Mouse (Mus musculus) embryonic facial prominence, embryonic 12.5 days (tissue): ENCODE measurements around the gene Bcl6b. TPM values are rescaled to one million over a fixed set of nuclear protein-coding genes. Genes with fewer than 3 reads are reported as not detected.

Source experiments
- ATAC-seq: fragments of 200-750 bp; cut with Nextera tagmentation; 2 replicates; pipeline ENCODE4 v1.8.0; 2017; ENCODE audit not compliant: insufficient number of reproducible peaks, insufficient read depth, low FRiP score, low TSS enrichment
- H3K27ac ChIP-seq: fragments of 300-500 bp; sonication (generic); 2 replicates; pipeline ENCODE4 v1.5.1; 2016; ENCODE audit warnings: mild to moderate bottlenecking
- H3K27me3 ChIP-seq: fragments of 300-500 bp; sonication (generic); 2 replicates; pipeline ENCODE4 v1.6.1; 2016; ENCODE audit warnings: mild to moderate bottlenecking, moderate library complexity
- H3K36me3 ChIP-seq: fragments of 300-500 bp; sonication (generic); 2 replicates; pipeline ENCODE4 v1.6.1; 2016; ENCODE audit warnings: mild to moderate bottlenecking
- H3K4me1 ChIP-seq: fragments of 300-500 bp; sonication (generic); 2 replicates; pipeline ENCODE4 v1.6.1; 2016
- H3K4me2 ChIP-seq: fragments of 300-500 bp; sonication (generic); replicated peaks from 2 replicates; pipeline ENCODE4 v1.6.1; 2016; ENCODE audit warnings: mild to moderate bottlenecking, moderate library complexity
- H3K4me3 ChIP-seq: fragments of 300-500 bp; sonication (generic); 2 replicates; pipeline ENCODE4 v1.5.1; 2016; ENCODE audit warnings: mild to moderate bottlenecking
- H3K9ac ChIP-seq: fragments of 300-500 bp; sonication (generic); 2 replicates; pipeline ENCODE4 v1.6.1; 2016; ENCODE audit warnings: mild to moderate bottlenecking, moderate library complexity
- H3K9me3 ChIP-seq: fragments of 300-500 bp; sonication (generic); 2 replicates; pipeline ENCODE4 v1.6.1; 2016; ENCODE audit warnings: mild to moderate bottlenecking, moderate library complexity
- WGBS: fragments of 180-500 bp; shearing (Covaris S2); methylation state at CpG from one replicate; pipeline ENCODE4 v1.1.7; 2016; 5-methylcytosine and 5-hydroxymethylcytosine counted together
- polyA plus RNA-seq: library from polyadenylated mRNA; unstranded; fragments of >200 nt; fragmentation: Nextera tagmentation; extraction: Ambion mirVana; gene quantifications from 2 replicates; pipeline ENCODE4 v1.2.1, GENCODE M21; 2016

The Bcl6b gene
- polyA plus RNA-seq = 10.7 and 10.8 TPM in 2 replicates

- H3K9ac ChIP-seq = peak within 1 kb of the TSS; percentile 20; the same call in 1 of the 2 replicates
- no peak within 1 kb of the TSS for H3K27ac ChIP-seq
- no peaks in the 10 kb centered on the region for H3K9me3 ChIP-seq
- H3K27me3 ChIP-seq = peaks cover 59% of the 10 kb centered on the region
- no peak for ATAC-seq
- H3K4me1 ChIP-seq = peaks cover 14% of the 10 kb centered on the region; the same call in 1 of the 2 replicates
- H3K36me3 ChIP-seq = peaks cover 3% of the 10 kb centered on the region
- 3% methylated on average over 39 of the region's 39 CpGs for WGBS
- peak within 1 kb of the TSS; percentile 45 for H3K4me2 ChIP-seq
- H3K4me3 ChIP-seq = peak within 1 kb of the TSS; percentile 17
Measured at GRCm38 (mm10) chr11:70229260-70230010, at the start of gene Bcl6b. TSS of gene Bcl6b (minus strand) at chr11:70229798.

- H3K36me3 ChIP-seq = no peaks in the 10 kb centered on the region
- no peak overlapping the region for H3K9ac ChIP-seq
- ATAC-seq = no peak
- no peaks in the 10 kb centered on the region for H3K9me3 ChIP-seq
- WGBS = 82% methylated on average over 3 of the region's 3 CpGs
- no peak overlapping the region for H3K27ac ChIP-seq
- H3K4me2 ChIP-seq = no peak overlapping the region
- no peaks in the 10 kb centered on the region for H3K27me3 ChIP-seq
- no peak overlapping the region for H3K4me3 ChIP-seq
- H3K4me1 ChIP-seq = no peaks in the 10 kb centered on the region
Measured at GRCm38 (mm10) chr11:70278961-70279360, 49.4 kb upstream of the Bcl6b start.

DNA sequence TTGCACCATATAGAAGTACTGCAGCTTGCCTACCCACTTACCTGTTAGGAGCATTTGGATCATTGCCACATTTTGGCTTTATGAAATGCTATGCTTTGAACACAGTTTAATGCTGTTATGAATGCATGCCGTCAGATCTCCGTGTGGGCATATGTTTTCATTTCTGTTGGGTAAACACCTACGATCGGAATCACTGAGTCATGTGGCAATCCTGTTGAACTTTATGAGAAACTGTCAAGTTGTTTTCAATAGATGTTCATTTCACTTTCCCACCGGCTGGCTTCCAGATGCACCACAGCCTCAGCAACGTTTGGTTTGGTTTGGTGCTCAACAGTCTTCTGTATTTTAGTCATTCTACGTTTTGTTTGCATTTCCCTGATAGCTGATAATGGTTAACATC lies 42.0 kb upstream of the Bcl6b start:
- Histone ChIP-seq H3K4me3 (no peak overlapping the region), H3K9me3 (no peaks in the 10 kb centered on the region), H3K4me2 (no peak overlapping the region), H3K27me3 (no peaks in the 10 kb centered on the region), H3K36me3 (no peaks in the 10 kb centered on the region), H3K4me1 (no peaks in the 10 kb centered on the region), H3K9ac (no peak overlapping the region), H3K27ac (no peak overlapping the region)
- ATAC-seq = no peak
- 74% methylated on average over 7 of the region's 7 CpGs for WGBS

GRCm38 (mm10) chr11:70266405-70266804 lies 36.8 kb upstream of the Bcl6b start:
- no peaks in the 10 kb centered on the region for H3K36me3 ChIP-seq
- H3K27ac ChIP-seq = no peak overlapping the region
- no peak overlapping the region for H3K9ac ChIP-seq
- H3K4me2 ChIP-seq = no peak overlapping the region
- H3K27me3 ChIP-seq = no peaks in the 10 kb centered on the region
- no peaks in the 10 kb centered on the region for H3K9me3 ChIP-seq
- ATAC-seq = no peak
- H3K4me1 ChIP-seq = no peaks in the 10 kb centered on the region
- H3K4me3 ChIP-seq = no peak overlapping the region
- 97% methylated on average over 1 of the region's 1 CpGs for WGBS

GRCm38 (mm10) chr11:70265819-70266218 lies 36.2 kb upstream of the Bcl6b start:
- no peak for ATAC-seq
- Histone ChIP-seq H3K4me2 (no peak overlapping the region), H3K27me3 (no peaks in the 10 kb centered on the region), H3K9ac (no peak overlapping the region), H3K27ac (no peak overlapping the region), H3K4me1 (no peaks in the 10 kb centered on the region), H3K9me3 (no peaks in the 10 kb centered on the region), H3K4me3 (no peak overlapping the region), H3K36me3 (no peaks in the 10 kb centered on the region)
- WGBS = 64% methylated on average over 4 of the region's 4 CpGs

GRCm38 (mm10) chr11:70265252-70265651 lies 35.7 kb upstream of the Bcl6b start:
- 51% methylated on average over 3 of the region's 3 CpGs for WGBS
- no peak overlapping the region for H3K27ac ChIP-seq

GRCm38 (mm10) chr11:70259035-70259434 lies 29.4 kb upstream of the Bcl6b start:
- H3K4me3 ChIP-seq = no peak overlapping the region
- no peaks in the 10 kb centered on the region for H3K36me3 ChIP-seq
- no peak overlapping the region for H3K27ac ChIP-seq
- peaks cover 4% of the 10 kb centered on the region; the same call in 1 of the 2 replicates for H3K4me1 ChIP-seq
- no peak for ATAC-seq
- no peak overlapping the region for H3K4me2 ChIP-seq
- 93% methylated on average over 4 of the region's 4 CpGs for WGBS
- H3K9me3 ChIP-seq = no peaks in the 10 kb centered on the region
- H3K27me3 ChIP-seq = peaks cover 26% of the 10 kb centered on the region
- H3K9ac ChIP-seq = no peak overlapping the region

More at GRCm38 (mm10) chr11:70265252-70265651, 35.7 kb upstream of the Bcl6b start:
- Histone ChIP-seq H3K36me3 (no peaks in the 10 kb centered on the region), H3K4me1 (no peaks in the 10 kb centered on the region), H3K27me3 (no peaks in the 10 kb centered on the region), H3K9me3 (no peaks in the 10 kb centered on the region), H3K4me3 (no peak overlapping the region), H3K9ac (no peak overlapping the region), H3K4me2 (no peak overlapping the region)
- ATAC-seq = no peak

- no peaks in the 10 kb centered on the region for H3K9me3 ChIP-seq
- H3K27ac ChIP-seq = no peak within 1 kb of the TSS
- peak within 1 kb of the TSS; percentile 25 for H3K4me3 ChIP-seq
- no peaks in the 10 kb centered on the region for H3K36me3 ChIP-seq
- no peak for ATAC-seq
- peaks cover 4% of the 10 kb centered on the region; the same call in 1 of the 2 replicates for H3K4me1 ChIP-seq
- H3K4me2 ChIP-seq = peak within 1 kb of the TSS; percentile 51
- peak within 1 kb of the TSS; percentile 42; the same call in 1 of the 2 replicates for H3K9ac ChIP-seq
- peaks cover 57% of the 10 kb centered on the region for H3K27me3 ChIP-seq
- 1% methylated on average over 25 of the region's 25 CpGs for WGBS
Measured at GRCm38 (mm10) chr11:70254931-70255531, 25.4 kb upstream of the Bcl6b start, which contains the start of gene Alox12. TSS of gene Alox12 (minus strand) at chr11:70255353.

DNA sequence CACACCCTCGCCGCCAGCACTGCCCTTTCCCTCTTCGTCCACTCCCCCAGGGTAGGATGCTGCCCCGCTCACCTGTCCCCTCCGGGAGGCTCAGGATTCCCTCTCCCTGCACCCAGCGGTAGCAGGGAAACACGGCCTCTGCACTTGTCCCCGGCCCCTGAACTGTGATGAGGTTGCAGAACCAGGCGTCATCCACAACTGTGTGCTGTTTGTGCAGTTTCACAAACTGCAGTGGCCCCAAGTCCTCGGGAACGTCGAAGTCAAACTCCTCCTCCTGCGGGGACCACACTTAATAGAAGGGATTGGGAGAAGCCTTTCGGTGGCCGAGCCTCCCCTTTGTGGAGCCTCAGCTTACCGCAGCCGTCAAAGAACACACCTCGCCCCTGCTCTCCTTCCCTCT lies 24.7 kb upstream of the Bcl6b start:
- Histone ChIP-seq H3K4me3 (peak overlapping the region; percentile 25), H3K27ac (no peak overlapping the region), H3K4me2 (peak overlapping the region; percentile 51), H3K27me3 (peaks cover 57% of the 10 kb centered on the region), H3K9ac (peak overlapping the region; percentile 30; the same call in 1 of the 2 replicates), H3K9me3 (no peaks in the 10 kb centered on the region), H3K4me1 (peaks cover 4% of the 10 kb centered on the region; the same call in 1 of the 2 replicates), H3K36me3 (no peaks in the 10 kb centered on the region)
- no peak for ATAC-seq
- 3% methylated on average over 18 of the region's 18 CpGs for WGBS

DNA sequence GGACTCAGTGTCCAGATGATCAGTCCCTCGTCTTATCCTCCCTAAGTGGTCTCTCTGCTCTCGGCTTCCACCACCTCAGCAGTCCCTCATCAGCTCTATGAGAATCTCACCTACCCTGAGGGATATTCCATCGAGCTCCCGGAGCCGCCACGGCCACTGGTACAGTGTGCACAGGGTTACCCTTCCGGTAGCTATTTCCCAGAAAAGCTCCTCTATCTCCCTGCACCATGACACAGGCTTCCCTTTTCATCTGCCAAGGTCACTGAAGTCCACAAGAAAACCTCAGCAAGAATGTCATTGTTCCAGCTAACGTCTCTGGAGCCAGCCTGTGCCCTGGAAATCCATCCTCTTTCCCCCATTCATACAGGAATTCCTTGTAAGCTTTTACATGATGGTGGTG lies 22.3 kb upstream of the Bcl6b start:
- Histone ChIP-seq H3K9me3 (no peaks in the 10 kb centered on the region), H3K4me3 (no peak overlapping the region), H3K9ac (no peak overlapping the region), H3K27me3 (peaks cover 61% of the 10 kb centered on the region), H3K27ac (no peak overlapping the region), H3K36me3 (no peaks in the 10 kb centered on the region), H3K4me1 (peaks cover 4% of the 10 kb centered on the region; the same call in 1 of the 2 replicates), H3K4me2 (no peak overlapping the region)
- WGBS = 77% methylated on average over 8 of the region's 8 CpGs
- no peak for ATAC-seq

- H3K4me3 ChIP-seq = no peak overlapping the region
- H3K27ac ChIP-seq = no peak overlapping the region
- H3K4me1 ChIP-seq = peaks cover under 1% of the 10 kb centered on the region; the same call in 1 of the 2 replicates
- WGBS = 70% methylated on average over 11 of the region's 11 CpGs
- H3K27me3 ChIP-seq = peaks cover 46% of the 10 kb centered on the region
- H3K36me3 ChIP-seq = no peaks in the 10 kb centered on the region
- H3K9ac ChIP-seq = no peak overlapping the region
- ATAC-seq = no peak
- no peak overlapping the region for H3K4me2 ChIP-seq
- H3K9me3 ChIP-seq = no peaks in the 10 kb centered on the region
Measured at GRCm38 (mm10) chr11:70250150-70250549, 20.6 kb upstream of the Bcl6b start.
